Mouse (Mus musculus): ENCODE data around the gene Vps13c. TPM values are rescaled to one million over a fixed set of nuclear protein-coding genes. Genes with fewer than 3 reads are reported as not detected.

Vps13c gene
- polyA plus RNA-seq, 1 experiment from 2014 or later = 3.1 TPM

DNA sequence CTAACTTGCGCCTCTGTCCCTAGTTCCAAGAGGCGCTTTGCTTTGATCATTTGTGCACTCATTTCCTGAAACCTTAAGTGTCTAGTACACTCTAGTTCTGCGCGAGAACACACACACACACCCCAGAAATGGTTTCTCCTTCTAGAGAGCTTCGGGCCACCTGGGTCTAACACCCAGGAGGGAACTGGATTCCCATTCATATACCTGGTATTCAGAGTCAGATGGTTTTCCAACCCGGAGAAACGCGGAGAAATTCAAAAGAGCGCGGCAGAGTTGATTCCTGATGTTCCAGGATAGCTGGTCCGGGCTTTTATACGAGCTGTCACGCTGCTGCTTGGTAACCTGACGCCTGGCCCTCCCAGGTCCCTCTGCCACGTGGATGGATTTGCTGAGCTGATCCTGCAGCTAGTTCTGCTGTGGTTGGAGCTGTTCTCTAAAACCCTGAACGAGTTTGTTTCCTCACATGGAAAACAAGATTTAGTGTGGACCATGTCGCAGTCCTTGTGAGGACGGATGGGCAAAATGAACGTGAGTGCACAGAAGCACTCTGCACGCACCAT, 8.1 kb upstream of the Vps13c start, which contains the start of gene C2cd4a:
TSS of gene C2cd4a (minus strand) at position 285 of the 560 bp plus-strand sequence.
- 3% methylated on average over 20 of the region's 20 CpGs for WGBS
- H3K36me3 ChIP-seq = no peaks in the 10 kb centered on the region
- peak within 1 kb of the TSS; percentile 61 for H3K4me3 ChIP-seq (replicated peaks)
- peak within 1 kb of the TSS; percentile 17; the same call in 1 of the 2 replicates for H3K27ac ChIP-seq
- H3K9ac ChIP-seq (replicated peaks) = peak within 1 kb of the TSS; percentile 63
- peaks cover 43% of the 10 kb centered on the region for H3K27me3 ChIP-seq
- H3K9me3 ChIP-seq = no peaks in the 10 kb centered on the region
- peak within 1 kb of the TSS; percentile 92 for H3K4me2 ChIP-seq
- peaks cover 11% of the 10 kb centered on the region for H3K4me1 ChIP-seq (replicated peaks)
- ATAC-seq (ENCODE audit: insufficient number of reproducible peaks, insufficient read depth, low FRiP score, low TSS enrichment, low read depth) = no peak

DNA sequence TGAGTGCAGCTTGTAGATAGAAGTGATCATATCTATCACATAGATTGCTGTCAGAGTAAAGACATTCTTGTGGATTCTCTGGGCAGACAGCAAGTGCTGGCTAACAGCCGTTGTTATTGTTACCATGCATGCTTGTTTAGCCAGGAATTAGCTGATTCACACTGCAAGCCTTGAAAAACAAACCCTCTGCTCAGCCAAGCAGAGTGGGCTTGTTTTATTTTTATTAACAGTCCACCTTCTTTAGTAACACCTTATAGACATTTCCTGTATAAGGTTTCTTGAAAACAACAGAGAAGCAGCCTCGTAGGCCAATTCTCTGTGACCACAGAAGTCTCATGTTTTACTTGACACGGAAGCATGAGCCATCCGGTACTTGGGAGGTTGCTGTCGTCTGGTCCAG, 5.7 kb upstream of the Vps13c start:
- no peak overlapping the region for H3K27ac ChIP-seq
- no peaks in the 10 kb centered on the region for H3K9me3 ChIP-seq
- 80% methylated on average over 5 of the region's 5 CpGs for WGBS
- no peak overlapping the region for H3K4me2 ChIP-seq
- H3K27me3 ChIP-seq = peaks cover 35% of the 10 kb centered on the region
- peaks cover 11% of the 10 kb centered on the region for H3K4me1 ChIP-seq (replicated peaks)
- H3K9ac ChIP-seq (replicated peaks) = no peak overlapping the region
- no peak for ATAC-seq (ENCODE audit: insufficient number of reproducible peaks, insufficient read depth, low FRiP score, low TSS enrichment, low read depth)
- H3K36me3 ChIP-seq = no peaks in the 10 kb centered on the region
- H3K4me3 ChIP-seq (replicated peaks) = no peak overlapping the region

DNA sequence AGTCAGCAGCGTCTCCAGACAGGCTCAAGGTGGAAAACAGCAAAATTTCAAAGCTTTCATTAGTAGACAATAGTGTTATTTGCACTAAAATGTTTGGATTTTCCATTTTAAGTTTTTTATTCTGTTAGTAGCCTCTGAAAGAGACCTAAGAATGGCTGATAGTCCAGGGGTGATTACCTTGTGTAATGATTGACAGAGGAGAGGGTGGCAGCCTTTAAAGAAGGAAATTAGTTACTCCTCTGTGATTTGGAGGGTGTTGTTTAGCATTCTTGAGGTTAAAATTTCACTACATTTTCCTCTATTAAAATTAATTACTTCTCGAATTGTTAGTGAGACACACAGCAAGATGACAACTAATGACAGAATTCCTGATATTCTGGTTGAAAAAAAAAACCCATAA, 2.9 kb upstream of the Vps13c start:
- Histone ChIP-seq H3K36me3 (no peaks in the 10 kb centered on the region), H3K9ac (replicated peaks) (no peak overlapping the region), H3K4me1 (replicated peaks) (peaks cover 10% of the 10 kb centered on the region; the same call in 1 of the 2 replicates), H3K9me3 (no peaks in the 10 kb centered on the region), H3K27ac (no peak overlapping the region), H3K27me3 (peaks cover 8% of the 10 kb centered on the region), H3K4me3 (replicated peaks) (no peak overlapping the region), H3K4me2 (no peak overlapping the region)
- no peak for ATAC-seq (ENCODE audit: insufficient number of reproducible peaks, insufficient read depth, low FRiP score, low TSS enrichment, low read depth)
- 83% methylated on average over 2 of the region's 2 CpGs for WGBS

DNA sequence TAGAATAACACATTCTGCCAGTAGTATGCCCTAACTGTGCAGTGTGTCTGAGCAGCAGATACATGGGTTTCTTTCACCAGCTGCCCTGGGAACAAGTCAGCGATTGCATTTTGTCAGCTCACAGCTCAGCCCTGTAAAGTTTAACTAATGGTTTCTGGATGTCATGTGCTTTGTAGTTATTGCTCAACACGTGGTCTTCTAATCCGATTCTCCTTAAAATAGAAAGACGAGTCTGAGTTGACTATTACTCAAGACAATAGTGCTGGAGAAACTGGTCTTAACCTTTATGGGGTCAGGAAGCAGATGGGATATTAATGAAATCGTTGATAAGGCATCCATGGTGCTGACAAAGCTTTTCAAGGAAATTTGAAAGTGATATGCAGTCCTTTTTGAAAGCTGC, 2.6 kb downstream of the Vps13c start:
- H3K27ac ChIP-seq = no peak overlapping the region
- no peak overlapping the region for H3K4me3 ChIP-seq (replicated peaks)
- WGBS = 45% methylated on average over 5 of the region's 5 CpGs
- H3K27me3 ChIP-seq = no peaks in the 10 kb centered on the region
- no peaks in the 10 kb centered on the region for H3K36me3 ChIP-seq
- H3K9me3 ChIP-seq = no peaks in the 10 kb centered on the region
- no peak overlapping the region for H3K4me2 ChIP-seq
- H3K4me1 ChIP-seq (replicated peaks) = peaks cover 9% of the 10 kb centered on the region; the same call in 1 of the 2 replicates
- ATAC-seq (ENCODE audit: insufficient number of reproducible peaks, insufficient read depth, low FRiP score, low TSS enrichment, low read depth) = no peak
- no peak overlapping the region for H3K9ac ChIP-seq (replicated peaks)

DNA sequence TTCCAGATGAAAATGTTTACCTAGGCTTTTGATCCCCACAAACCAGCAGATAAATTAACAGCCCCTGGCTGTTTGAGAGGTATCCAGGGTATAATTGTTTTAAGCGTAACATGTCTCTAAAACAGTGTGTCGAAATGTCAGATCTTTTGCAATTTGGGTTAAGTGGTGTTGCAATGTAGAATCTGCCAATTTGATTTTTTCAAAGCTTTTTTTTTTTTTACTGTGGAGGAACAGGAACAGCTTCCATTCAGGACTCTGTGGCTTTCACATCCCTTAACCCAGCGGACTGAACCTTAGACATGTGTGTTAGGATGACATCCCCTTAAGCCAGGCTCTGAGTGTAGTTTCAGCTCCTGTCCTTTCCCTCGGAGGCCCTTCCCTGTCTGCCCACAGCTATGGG, 4.8 kb downstream of the Vps13c start:
- H3K36me3 ChIP-seq = no peaks in the 10 kb centered on the region

DNA sequence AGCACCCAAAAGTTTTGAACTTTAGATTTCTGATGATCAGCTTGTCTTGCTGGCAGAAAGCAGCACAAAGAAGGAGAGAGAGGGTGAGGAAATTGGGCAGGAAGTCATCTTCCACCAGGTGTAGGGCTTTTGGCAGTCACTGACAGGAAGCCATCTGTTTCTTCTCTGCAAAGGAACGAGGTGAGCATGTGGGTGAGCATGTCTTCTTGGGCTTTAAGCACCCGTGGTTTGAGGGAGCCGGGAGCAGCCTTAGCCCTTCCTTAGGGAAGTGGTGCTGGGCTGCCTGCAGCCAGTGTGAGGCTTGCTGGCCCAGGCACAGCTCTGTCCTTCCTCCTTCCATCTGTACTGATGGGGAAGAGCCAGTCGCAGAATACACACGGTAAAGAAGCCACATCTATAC, 5.5 kb downstream of the Vps13c start:
- no peaks in the 10 kb centered on the region for H3K9me3 ChIP-seq
- H3K4me2 ChIP-seq = no peak overlapping the region
- 72% methylated on average over 5 of the region's 5 CpGs for WGBS
- no peak overlapping the region for H3K27ac ChIP-seq
- H3K4me3 ChIP-seq (replicated peaks) = no peak overlapping the region
- H3K27me3 ChIP-seq = no peaks in the 10 kb centered on the region
- ATAC-seq (ENCODE audit: insufficient number of reproducible peaks, insufficient read depth, low FRiP score, low TSS enrichment, low read depth) = no peak
- no peak overlapping the region for H3K9ac ChIP-seq (replicated peaks)
- H3K36me3 ChIP-seq = no peaks in the 10 kb centered on the region
- H3K4me1 ChIP-seq (replicated peaks) = peaks cover 8% of the 10 kb centered on the region; the same call in 1 of the 2 replicates

More for the DNA sequence above, 4.8 kb downstream of the Vps13c start:
- Histone ChIP-seq H3K27ac (no peak overlapping the region), H3K9me3 (no peaks in the 10 kb centered on the region), H3K4me2 (no peak overlapping the region), H3K27me3 (no peaks in the 10 kb centered on the region), H3K4me1 (replicated peaks) (peaks cover 9% of the 10 kb centered on the region; the same call in 1 of the 2 replicates), H3K9ac (replicated peaks) (no peak overlapping the region), H3K4me3 (replicated peaks) (no peak overlapping the region)
- 71% methylated on average over 4 of the region's 4 CpGs for WGBS
- no peak for ATAC-seq (ENCODE audit: insufficient number of reproducible peaks, insufficient read depth, low FRiP score, low TSS enrichment, low read depth)

DNA sequence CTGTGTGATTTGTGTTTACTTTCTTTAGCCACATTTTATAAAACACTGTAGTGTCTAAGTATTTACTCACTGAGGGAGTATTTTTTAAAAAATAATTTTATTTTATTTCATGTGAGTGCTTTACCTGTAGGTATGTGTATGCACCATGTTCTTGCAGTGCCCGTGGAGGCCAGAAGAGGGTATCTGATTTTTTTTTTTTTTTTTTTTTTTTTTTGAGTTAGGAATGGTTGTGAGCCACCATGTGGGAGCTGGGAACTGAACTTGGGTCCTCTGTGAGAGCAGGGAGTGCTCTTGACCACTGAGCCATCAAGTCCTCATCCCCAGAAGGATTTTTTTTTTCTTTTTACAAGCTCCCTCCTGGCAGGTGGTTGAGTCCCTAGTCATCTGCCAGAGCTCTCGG, 5.9 kb downstream of the Vps13c start:
- no peak for ATAC-seq (ENCODE audit: insufficient number of reproducible peaks, insufficient read depth, low FRiP score, low TSS enrichment, low read depth)

DNA sequence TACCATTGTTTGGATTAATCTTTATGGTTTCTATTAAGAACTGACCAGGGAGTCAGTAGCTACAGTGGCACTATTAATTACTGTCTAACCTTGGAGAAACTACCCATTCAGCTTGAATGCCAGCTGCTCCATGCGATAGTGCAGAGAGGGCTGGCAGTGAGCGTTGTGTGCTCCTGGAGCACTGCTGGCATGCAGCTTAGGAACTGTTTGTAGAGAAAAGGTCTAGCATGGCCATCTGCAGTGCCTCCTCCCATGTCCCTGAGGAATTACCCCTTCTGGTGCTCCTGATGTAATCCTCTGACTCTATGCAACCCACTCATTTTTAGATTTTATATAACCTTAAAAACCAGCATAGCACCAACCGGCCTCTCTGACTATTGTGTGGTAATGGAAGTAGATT, 7.4 kb downstream of the Vps13c start:
- Histone ChIP-seq H3K9ac (replicated peaks) (no peak overlapping the region), H3K9me3 (no peaks in the 10 kb centered on the region), H3K4me1 (replicated peaks) (0 out of 2 replicates have a peak, but pooled peaks cover 3% of the 10 kb centered on the region), H3K27ac (no peak overlapping the region), H3K4me3 (replicated peaks) (no peak overlapping the region), H3K4me2 (no peak overlapping the region), H3K36me3 (no peaks in the 10 kb centered on the region), H3K27me3 (no peaks in the 10 kb centered on the region)
- 92% methylated on average over 3 of the region's 3 CpGs for WGBS
- no peak for ATAC-seq (ENCODE audit: insufficient number of reproducible peaks, insufficient read depth, low FRiP score, low TSS enrichment, low read depth)

More for the DNA sequence above, 5.9 kb downstream of the Vps13c start:
- H3K4me1 ChIP-seq (replicated peaks) = peaks cover 4% of the 10 kb centered on the region; the same call in 1 of the 2 replicates
- H3K27me3 ChIP-seq = no peaks in the 10 kb centered on the region
- WGBS = 100% methylated on average over 2 of the region's 2 CpGs
- H3K9me3 ChIP-seq = no peaks in the 10 kb centered on the region
- no peak overlapping the region for H3K27ac ChIP-seq
- no peak overlapping the region for H3K4me2 ChIP-seq
- H3K4me3 ChIP-seq (replicated peaks) = no peak overlapping the region
- H3K36me3 ChIP-seq = no peaks in the 10 kb centered on the region
- no peak overlapping the region for H3K9ac ChIP-seq (replicated peaks)

DNA sequence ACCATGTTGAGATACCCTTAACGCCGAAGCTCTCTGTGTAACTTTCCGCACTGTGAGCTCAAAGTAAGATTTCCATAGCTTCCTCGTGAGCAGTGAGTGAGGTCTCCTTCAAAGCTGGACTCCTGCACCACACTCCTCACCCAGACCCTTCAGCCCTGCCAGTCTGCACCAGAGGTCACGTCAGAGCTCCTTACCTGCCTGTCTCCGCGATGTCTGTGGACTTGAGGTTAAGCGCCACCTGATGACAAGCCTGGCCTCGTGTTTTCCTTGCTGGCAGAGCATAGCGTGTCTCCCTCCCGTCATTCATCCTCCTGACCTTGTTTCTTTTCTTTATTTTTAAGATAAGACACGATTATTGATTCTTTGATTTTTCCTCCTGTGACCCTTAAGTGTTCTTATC, 9.2 kb downstream of the Vps13c start:
- Histone ChIP-seq H3K9ac (replicated peaks) (no peak overlapping the region), H3K4me3 (replicated peaks) (no peak overlapping the region), H3K36me3 (no peaks in the 10 kb centered on the region; the same call in 1 of the 2 replicates), H3K4me1 (replicated peaks) (0 out of 2 replicates have a peak, but pooled peaks cover 3% of the 10 kb centered on the region), H3K27me3 (no peaks in the 10 kb centered on the region), H3K4me2 (no peak overlapping the region), H3K27ac (no peak overlapping the region), H3K9me3 (no peaks in the 10 kb centered on the region)
- ATAC-seq (ENCODE audit: insufficient number of reproducible peaks, insufficient read depth, low FRiP score, low TSS enrichment, low read depth) = no peak
- WGBS = 86% methylated on average over 12 of the region's 12 CpGs

DNA sequence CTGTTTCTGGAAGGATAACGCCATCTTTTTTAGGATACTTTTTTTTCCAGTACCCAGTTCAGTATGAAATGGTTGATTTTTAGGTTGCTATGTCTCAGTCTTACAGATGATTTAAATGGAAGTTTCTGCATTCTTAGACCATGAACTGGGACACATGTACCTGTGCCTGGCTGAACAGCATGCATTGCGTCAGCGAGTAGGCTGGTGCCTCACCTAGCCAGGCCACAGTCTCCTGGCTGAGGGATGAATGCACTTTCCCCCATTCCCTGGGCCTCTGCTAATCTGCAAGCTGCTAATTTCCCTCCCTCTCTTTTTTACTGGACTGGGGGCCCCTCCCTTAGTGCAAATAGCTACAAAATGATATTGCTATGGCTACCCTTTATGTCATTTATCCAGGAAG, 9.7 kb downstream of the Vps13c start:
- Histone ChIP-seq H3K9ac (replicated peaks) (no peak overlapping the region), H3K4me3 (replicated peaks) (no peak overlapping the region), H3K9me3 (no peaks in the 10 kb centered on the region), H3K27ac (no peak overlapping the region), H3K4me1 (replicated peaks) (0 out of 2 replicates have a peak, but pooled peaks cover 3% of the 10 kb centered on the region), H3K36me3 (peaks cover 2% of the 10 kb centered on the region; the same call in 1 of the 2 replicates), H3K27me3 (no peaks in the 10 kb centered on the region), H3K4me2 (no peak overlapping the region)
- ATAC-seq (ENCODE audit: insufficient number of reproducible peaks, insufficient read depth, low FRiP score, low TSS enrichment, low read depth) = no peak
- 92% methylated on average over 3 of the region's 3 CpGs for WGBS

DNA sequence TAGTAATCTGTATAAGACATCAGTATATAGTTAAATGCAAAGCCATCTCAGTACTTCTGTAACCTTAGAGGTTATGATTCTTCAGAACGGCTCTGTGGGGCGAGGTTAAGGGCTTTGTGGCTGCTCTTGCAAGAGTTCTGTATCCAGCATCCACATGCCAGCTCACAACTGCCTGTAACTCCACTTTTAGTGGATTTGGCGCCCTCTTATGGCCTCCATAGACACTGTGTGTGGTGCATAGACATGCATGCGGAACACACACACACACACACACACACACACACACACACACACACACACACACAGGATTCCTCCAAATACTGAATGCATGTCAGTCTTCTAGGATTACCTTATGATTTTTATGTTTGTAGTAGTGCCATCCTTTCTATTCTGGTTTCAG, 11.0 kb downstream of the Vps13c start:
- no peak for ATAC-seq (ENCODE audit: insufficient number of reproducible peaks, insufficient read depth, low FRiP score, low TSS enrichment, low read depth)
- Histone ChIP-seq H3K9ac (replicated peaks) (no peak overlapping the region), H3K27ac (no peak overlapping the region), H3K36me3 (peaks cover 4% of the 10 kb centered on the region; the same call in 1 of the 2 replicates), H3K4me2 (no peak overlapping the region), H3K4me3 (replicated peaks) (no peak overlapping the region), H3K27me3 (no peaks in the 10 kb centered on the region), H3K4me1 (replicated peaks) (0 out of 2 replicates have a peak, but pooled peaks cover 3% of the 10 kb centered on the region), H3K9me3 (no peaks in the 10 kb centered on the region)
- 75% methylated on average over 4 of the region's 4 CpGs for WGBS

DNA sequence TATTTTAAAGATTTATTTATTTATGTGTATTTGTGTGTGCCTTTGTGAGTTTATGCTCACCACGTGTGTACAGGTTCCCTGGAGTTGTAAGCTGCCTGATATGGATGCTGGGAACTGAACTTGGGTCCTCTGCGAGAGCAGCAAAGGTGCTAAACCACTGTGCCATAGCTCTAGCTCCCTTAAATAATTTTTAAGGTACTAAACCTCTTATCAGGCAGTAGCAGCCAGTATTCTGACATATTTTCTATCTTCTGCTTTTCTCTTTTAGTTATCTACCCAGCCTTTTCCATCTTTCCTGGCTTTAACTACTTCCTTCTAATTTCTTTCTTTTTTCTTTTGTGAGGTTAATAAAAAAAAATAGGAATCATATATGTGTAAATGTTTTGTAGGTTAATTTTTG, 20.1 kb downstream of the Vps13c start:
- no peaks in the 10 kb centered on the region for H3K27me3 ChIP-seq
- H3K9ac ChIP-seq (replicated peaks) = no peak overlapping the region
- peaks cover 7% of the 10 kb centered on the region for H3K36me3 ChIP-seq
- H3K9me3 ChIP-seq = no peaks in the 10 kb centered on the region
- no peak overlapping the region for H3K4me3 ChIP-seq (replicated peaks)
- no peak for ATAC-seq (ENCODE audit: insufficient number of reproducible peaks, insufficient read depth, low FRiP score, low TSS enrichment, low read depth)
- no peak overlapping the region for H3K4me2 ChIP-seq
- WGBS = 77% methylated on average over 2 of the region's 2 CpGs
- H3K4me1 ChIP-seq (replicated peaks) = peaks cover 5% of the 10 kb centered on the region
- no peak overlapping the region for H3K27ac ChIP-seq
